Mouse (Mus musculus): ENCODE results near the gene Atg13.

Atg13 gene

DNA sequence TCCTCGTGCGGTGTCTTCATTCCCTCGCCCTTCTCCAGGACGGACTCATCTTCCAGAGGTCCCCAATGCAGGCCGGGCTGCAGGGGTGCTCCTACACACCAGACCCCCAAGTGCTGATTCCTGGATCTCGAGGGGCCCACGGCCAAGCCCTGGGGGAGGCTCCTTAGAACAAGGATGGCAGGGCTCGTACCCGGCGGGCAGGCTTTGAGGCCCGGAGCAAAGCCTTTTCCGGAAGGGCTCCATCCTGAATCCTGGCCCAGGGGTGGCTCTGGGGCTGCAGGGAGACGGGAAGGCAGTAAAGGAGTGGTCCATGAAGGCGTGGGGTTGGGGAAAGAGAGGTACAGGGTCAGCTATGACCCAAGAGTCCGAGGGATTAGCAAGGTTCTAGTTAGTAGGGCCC is 61.2 kb downstream of the Atg13 start:
- DNase-seq (ENCODE audit: low read depth, low spot score): no peak

DNA sequence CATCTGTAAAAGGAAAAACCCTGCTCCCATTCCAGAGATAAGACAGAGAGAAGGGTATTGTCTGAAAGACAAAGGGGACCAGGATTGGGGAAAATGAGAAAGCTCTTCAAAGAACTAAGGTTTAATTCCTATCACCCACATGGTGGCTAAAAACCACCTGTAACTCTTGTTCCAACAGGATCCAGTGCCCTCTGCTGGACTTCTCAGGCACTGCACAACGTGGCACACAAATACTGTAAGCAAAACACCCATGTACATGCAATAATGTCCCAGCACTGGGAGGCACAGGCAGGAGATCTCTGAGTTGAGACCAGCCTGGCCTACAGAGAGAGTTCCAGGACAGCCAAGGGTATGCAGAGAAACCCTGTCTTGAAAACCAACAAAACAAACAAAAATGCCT is 63.6 kb downstream of the Atg13 start:
- no peak for DNase-seq (ENCODE audit: low read depth, low spot score)

DNA sequence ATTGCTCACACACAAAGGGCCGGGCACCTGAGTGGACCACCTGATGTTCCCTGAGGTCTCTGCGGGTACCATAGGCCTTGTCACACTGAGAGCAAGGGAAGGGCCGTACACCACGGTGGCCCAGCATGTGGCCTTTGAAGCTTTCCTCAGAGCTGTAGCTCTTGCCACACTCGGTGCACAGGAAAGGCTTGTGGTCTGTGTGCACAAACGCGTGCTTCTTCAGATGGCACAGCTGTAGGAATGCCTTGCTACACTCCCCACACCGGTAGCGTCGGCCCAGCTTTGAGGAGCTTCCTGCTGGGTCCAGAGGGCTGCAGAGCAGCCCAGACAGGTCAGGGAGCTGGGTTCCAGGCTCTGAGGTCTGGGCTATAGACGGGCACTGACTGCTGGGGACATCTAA is 64.6 kb downstream of the Atg13 start:
- DNase-seq (ENCODE audit: low read depth, low spot score): no peak

DNA sequence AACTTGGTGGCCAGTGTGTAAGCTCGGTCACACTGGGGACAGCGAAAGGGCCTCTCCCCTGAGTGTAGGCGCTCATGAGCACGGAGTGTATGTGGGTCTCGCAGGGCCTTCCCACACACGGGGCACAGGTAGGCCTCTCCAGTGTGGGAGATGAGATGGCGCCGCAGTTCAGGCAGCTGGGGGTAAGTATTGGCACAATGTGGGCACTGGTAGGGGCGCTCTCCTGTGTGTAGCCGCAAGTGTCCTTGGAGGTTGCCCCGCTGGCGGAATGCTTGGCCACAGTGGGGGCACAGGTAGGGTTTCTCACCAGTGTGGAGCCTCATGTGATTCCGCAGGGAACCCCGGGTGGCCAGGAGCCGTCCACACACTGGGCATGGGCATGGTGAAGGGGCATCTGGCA is 65.0 kb downstream of the Atg13 start:
- DNase-seq (ENCODE audit: low read depth, low spot score): no peak

DNA sequence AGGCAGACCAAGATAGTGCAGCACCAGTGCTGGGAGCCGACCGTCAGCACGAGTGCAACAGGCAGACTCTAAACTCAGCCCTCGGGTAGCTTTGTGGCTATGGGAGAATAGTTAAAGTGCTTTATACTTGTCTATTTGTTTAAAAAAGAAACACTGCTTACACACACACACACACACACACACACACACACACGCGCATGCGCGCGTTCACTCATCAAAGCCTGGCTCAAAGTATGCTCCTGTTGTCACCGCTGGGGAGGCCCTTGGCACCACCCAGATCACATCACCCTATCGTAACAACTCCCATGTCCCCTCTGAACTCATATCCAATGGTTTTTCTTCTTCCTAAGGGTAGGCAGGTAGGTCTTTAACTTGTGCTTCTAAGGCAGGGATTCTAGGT is 66.4 kb downstream of the Atg13 start:
- DNase-seq (ENCODE audit: low read depth, low spot score): no peak

DNA sequence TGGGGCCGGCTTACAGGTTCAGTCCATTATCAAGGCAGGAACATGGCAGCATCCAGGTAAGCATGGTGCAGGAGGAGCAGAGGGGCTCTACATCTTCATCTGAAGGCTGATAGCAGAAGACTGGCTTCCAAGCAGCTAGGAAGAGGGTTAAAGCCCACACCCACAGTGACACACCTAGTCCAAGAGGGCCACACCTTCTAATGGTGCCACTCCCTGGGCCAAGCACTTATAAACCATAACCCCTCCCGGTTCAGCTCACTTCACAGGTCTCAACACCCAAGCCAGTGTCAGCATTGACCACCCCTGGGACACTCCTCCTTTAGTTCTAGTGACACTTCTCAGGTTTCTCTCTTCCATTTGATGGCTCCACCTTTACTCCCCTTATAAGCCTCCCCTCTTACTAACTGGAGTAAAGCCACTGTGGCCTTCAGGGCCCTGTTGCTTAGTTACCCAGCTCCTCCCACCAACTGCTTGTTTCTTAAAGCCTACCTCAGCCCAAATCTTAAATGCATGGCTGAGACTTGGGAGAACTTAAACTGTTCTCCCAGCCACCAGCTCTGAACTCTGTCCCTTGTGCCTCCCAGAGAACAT is 67.5 kb downstream of the Atg13 start:
- DNase-seq (ENCODE audit: low read depth, low spot score): no peak

DNA sequence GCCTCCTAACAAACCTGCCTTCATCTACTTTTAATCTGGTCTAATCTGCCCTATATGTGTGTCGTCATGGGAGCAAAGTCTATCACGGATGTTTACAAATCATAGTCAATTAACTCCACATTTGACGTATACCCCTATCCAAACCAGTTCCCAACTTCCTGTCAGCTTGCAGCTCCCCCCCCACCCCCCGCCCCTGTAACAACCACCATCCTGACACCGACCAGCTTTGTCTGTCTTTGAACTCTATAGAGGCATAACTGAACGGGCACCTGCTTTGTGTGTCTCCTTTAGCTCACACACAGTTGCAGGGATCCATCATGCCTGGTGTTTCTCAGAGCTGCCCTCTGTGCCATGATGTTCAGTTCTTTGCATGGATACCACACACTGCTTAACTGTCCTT is 71.4 kb downstream of the Atg13 start:
- DNase-seq (ENCODE audit: low read depth, low spot score): no peak

DNA sequence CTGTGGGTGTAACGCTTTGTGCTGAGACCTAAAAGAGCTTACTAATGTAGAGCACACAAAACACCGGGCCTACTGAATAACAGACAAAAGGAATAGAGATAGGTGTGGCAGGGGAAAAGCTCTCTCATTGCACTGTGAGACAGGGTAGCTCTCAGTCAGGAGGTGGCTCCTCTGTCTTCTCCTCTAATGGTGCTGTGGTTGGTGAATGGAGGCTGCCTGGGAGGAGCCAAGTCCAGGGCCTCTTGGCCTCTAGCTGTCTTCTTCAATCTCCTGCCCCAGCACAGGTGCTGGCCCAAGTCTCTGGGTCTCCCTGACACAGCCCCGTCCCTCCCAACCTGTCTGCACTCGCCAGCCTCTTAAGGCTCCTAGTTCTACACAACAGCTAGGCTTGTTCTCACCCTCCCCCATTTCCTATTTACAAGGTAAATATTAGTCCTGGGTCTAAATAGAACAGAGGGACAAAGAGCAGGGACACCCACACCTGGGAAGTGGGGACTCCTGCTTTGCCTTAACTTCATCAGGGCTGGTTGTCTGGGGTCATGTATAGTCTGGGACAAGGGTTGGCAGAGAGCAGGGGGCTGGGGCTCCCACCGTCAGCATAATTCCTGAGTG is 73.5 kb downstream of the Atg13 start:
- no peak for DNase-seq (ENCODE audit: low read depth, low spot score)

DNA sequence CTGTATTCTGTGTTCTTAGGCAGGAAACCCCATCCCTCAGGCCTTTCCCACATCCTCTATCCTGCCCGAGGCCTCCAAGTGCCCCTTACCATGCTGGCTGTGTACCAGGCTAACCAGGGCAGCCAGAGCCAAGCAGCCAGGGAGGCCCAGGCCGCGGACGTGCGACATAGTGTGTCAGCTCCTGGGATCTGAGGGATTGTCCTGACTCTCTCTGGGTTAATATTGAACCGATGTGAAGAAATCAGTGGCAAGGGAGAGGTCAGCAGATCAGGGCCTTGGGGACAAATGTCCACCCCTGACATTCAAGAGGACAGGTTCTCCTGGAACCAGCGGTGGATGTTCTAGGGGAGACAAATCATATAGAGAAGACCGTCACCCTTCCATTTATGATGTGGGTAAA is 74.1 kb downstream of the Atg13 start, which contains the start of gene F2:
Gene F2 (minus strand): TSS at position 186 of the 400 bp plus-strand sequence.
- no peak for DNase-seq (ENCODE audit: low read depth, low spot score)

DNA sequence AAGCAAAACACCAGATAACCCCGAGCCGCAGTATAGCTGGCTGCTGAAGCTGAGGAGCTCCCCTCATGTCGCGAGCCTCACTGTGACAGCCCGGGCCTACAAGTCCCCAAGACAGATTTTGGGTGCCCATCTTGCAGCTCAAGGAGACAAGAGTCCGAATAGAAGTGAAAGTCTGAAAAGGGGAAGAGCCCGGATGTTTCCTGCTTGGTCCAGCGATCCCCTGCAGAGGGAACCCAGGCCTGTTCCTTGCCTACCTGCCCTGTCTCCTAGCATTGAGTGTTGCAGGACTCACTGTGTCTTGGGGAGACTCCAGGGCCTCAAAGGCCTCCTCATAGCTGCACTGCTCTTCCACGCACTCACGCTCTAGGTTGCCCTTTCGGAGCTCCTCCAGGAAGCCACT is 74.9 kb downstream of the Atg13 start:
- DNase-seq (ENCODE audit: low read depth, low spot score): no peak

DNA sequence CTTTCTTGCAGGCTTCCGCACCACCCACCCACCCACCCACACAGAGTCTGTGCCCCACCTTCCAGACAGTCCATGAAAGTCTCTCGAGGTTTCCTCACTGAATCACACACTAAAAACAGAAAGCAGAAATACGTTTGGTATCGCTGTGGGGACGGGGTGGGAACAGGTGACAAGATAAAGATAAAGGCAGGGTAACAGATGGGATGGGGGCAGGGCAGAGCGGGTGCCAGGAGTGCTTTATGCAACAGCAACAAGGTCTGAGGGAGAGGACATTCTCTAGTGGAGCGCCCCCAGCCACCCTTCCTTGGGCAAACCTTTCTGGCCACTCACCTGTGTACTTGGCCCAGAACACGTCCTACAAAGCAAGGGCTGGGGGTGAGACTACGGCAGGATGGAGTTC is 75.5 kb downstream of the Atg13 start:
- no peak for DNase-seq (ENCODE audit: low read depth, low spot score)

DNA sequence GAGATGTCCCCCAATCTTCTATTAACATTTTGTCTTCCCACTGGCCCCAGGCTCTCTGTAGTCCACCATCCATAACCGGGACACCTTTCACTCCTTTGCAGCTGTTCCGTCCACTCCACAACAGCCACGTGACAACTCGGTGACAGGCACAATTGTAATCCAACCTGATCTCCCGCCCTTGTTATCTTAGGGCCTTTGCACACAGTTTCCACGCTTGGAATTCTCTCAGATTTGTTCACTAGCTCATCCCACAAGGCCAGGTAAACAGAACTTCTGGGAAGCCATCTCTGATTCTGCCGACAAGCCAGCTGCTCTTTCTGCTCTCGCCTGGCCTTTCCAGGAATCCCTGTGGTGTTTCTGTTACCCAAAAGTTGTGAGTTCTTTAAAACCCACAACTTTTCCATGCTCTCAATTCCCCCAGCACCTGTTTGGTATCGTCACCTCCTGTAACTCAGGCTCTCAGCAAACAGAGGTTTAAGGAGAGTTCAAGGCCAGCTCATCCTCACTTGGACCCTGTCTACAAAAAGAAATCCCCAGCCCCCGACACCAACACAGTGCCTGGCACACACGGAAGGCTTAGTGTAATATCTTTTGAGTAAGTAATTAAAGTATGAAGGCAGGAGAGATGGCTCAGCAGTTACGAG is 76.9 kb downstream of the Atg13 start:
- DNase-seq (ENCODE audit: low read depth, low spot score): no peak

DNA sequence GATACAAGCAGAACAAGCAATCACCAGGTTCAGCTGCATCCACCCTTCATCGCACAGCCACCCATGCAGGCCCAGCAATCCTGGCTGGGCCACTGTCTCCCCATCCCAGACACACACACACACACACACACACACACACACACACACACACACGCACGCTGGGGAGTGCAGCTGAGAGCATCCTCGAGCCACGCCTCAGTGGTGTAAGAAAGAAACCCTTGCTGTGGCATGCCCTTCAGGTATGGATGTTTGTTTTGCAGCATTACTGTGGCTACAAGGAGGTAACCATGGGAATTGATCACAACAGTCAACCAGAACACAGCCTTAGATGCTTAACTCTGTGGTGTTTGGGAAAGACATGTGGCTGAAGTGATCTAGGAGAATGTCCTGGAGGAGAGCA is 78.1 kb downstream of the Atg13 start:
- no peak for DNase-seq (ENCODE audit: low read depth, low spot score)

DNA sequence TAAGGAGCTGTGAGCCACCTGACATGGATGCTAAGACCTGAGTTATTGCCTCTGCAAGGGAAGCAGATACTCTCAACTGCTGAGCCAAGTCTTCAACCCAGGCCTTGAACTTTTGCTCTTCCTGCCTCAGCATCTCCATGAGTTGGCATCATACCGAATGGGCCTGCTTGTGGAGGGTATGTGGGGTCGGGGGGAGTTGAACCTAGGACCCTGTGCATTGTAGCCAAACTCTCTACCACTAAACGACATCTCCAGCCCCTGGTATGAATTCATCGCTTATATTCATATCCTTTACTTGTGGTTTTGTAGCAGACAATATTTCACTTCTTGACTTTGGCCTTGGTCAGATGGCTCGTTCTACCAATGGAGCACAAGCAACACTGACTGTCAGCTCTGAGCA is 78.5 kb downstream of the Atg13 start:
- no peak for DNase-seq (ENCODE audit: low read depth, low spot score)

DNA sequence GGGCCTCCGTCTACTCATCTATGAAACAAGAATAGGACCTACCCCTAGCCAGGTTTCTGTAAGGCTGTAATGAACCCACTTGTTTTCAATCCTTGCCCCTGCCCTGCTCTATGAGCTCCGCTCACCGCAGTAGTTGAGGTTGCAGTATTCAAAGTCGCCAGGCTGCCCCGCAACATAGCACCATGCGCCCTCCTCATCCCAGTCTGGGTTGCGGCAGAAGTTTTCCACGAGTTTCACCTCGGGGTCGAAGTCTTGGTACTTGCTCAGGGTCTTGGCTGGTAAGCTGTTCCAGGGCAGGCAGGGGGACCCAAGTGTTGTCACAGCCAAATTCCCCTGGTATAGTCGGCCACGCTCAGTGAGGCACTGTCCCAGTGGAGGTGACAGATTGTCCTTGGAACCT is 80.0 kb downstream of the Atg13 start:
- no peak for DNase-seq (ENCODE audit: low read depth, low spot score)

DNA sequence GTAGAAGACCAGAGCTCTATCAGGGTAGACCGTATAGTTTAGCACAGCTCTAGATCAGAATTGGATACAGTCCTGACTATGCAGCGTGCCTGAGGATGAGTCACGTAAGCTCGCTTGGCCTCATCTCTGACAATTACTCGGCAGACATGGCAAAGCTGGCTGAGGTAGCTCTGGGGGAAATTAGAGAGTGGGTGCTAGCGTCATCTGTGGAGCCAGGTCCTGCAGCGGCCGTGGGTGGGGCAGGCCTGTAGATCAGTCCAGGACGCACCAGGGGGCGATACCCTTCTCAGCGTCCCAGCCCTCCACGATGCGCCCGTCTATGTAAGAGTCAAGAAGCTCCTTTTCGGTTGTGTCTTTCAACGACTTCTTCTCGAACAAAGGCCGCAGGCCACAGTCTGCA is 80.7 kb downstream of the Atg13 start:
- DNase-seq (ENCODE audit: low read depth, low spot score): peak; percentile 58

DNA sequence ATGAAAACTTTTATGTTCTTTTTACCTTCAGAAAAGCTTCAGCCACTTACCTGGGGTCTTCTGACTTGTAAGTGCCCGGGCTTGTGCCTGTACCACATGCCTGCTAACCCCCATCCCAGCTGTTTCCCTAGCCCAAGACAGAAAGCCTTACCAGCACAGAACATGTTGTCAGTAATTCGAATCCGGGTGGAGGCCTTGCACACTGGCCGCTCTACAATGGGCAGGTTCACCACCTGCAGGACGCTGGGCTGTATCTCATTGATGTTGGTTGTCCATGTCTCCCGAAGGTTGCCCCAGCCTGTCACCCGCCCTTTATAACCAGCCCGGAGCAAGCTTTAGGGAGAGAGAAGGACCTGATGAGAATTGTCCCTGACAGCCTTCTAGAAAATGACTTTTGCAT is 82.2 kb downstream of the Atg13 start:
- DNase-seq (ENCODE audit: low read depth, low spot score): no peak

DNA sequence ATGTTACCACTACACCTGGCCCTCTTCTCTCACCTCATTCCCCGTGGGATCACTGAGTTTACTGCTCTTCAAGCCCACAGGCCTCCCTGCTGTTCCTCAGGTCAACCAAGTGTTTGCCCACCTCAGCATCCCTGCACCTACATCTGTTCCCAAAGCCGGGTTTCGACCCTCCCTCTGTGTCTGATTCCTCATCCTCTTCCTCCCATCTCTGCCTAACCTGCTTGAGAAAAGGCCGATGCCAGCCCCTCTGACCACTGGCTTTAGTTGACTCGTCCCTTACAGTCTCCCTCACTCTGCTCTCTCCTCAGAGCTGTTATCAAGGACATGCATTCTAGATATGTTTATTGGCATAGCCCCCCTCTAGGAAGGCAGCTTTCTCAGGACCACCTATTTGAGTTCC is 82.9 kb downstream of the Atg13 start:
- DNase-seq (ENCODE audit: low read depth, low spot score): no peak
